Mouse (Mus musculus) T-helper 2 cell (primary cell): ENCODE data around the gene Hps5.
"Not testable (repeated sequence)": the region's sequence is repeated elsewhere in the genome, so short reads cannot be mapped to it uniquely, and the experiment has no call there.

ENCODE experiments used
- in situ Hi-C: fragments of 300-600 bp; cut with MboI, MseI; formaldehyde crosslinking; loops from one replicate; pipeline ENCODE4 v1.15.1; 2025; ENCODE audit warnings: high pct_unique_total_duplicates

Hps5 gene

GRCm38 (mm10) chr7:46827803-46828184 lies 31.9 kb upstream of the Hps5 start:
- in situ Hi-C loops = no loop called here

GRCm38 (mm10) chr7:46827046-46827802 lies 31.4 kb upstream of the Hps5 start:
- in situ Hi-C loops = no loop called here

DNA sequence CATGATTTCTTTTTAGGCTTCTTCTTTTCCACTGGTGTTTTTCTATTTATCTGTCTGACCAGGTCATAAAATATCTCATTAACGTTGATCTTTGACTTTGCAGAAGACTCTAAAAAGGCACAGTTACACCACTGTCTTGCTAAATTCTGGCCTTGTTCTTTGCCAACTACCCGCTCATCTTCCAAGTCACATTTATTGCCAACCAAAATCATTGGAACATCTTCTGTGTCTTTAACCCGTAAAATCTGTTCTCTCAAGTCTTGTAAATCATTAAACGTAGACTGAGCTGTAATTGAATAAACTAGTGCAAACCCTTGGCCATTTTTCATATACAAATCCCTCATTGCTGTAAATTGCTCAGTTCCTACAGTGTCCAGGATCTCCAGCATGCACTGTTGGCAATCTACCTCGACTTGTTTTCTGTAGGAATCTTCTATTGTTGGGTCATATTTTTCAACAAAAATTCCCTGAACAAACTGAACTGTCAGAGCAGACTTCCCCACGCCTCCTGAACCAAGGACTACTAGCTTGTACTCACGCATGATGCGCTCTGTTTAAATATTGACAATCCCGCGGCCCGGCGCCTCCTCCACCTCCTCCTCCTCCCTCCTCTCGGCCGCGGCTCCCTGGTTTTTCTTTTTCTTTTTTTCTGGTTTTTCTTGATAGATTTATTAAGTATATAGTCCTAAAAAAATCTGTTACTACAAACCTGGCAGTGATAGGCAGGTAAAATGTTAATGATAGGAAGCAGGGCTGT lies 25.2 kb upstream of the Hps5 start:
- in situ Hi-C loops = not testable (repeated sequence)

- in situ Hi-C loops = loop anchor here (5.0 kb wide), 1 partner anchor 38 kb away; no protein-coding TSS in a partner anchor
Observed at GRCm38 (mm10) chr7:46814012-46814411, 18.1 kb upstream of the Hps5 start.

DNA sequence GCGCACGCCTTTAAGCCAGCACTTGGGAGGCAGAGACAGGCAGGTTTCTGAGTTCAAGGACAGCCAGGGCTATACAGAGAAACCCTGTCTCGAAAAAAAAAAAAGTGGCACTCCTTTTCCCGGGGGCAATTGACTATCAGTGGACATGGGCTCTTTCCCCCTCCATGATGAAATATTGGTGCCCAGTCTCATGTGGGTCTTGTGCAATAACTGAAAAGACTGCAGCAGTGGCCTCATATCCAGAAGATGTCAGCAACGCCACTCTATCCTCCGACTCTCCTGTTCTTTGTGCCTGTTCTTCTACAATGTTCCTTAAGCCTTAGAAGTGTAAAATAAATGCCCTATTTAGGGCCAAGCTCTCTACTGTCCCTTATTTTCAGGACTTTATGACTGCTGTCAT lies 14.5 kb upstream of the Hps5 start:
- in situ Hi-C loops = loop anchor here (5.0 kb wide), 1 partner anchor 42 kb away; no protein-coding TSS in a partner anchor

- in situ Hi-C loops = loop anchor here (10.0 kb wide), 1 partner anchor 1202 kb away; no protein-coding TSS in a partner anchor
Observed at GRCm38 (mm10) chr7:46796779-46797178, 915 bp upstream of the Hps5 start.

GRCm38 (mm10) chr7:46796206-46796679 lies 379 bp upstream of the Hps5 start:
- in situ Hi-C loops = loop anchor here (10.0 kb wide), 1 partner anchor 1201 kb away; no protein-coding TSS in a partner anchor

DNA sequence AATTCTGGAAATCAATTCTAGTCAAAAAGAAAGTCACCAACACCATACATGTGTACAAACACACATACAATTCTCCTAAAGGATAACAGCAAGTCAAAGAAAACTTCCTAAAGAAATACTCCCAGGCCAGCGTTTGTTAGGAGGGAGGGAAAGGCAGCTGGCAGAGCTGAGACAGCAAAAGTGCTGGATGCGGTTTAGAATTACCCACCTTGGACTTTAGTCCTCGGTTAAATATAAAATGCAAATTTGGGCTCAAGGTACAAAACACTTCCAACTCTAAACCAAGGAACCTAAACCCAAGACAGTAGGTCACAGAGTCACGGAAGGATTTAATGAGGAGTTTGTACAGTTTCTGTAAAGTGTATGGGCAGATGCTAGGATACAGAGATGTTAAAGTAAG lies 2.0 kb downstream of the Hps5 start:
- in situ Hi-C loops = loop anchor here (10.0 kb wide), 1 partner anchor 1199 kb away; no protein-coding TSS in a partner anchor

DNA sequence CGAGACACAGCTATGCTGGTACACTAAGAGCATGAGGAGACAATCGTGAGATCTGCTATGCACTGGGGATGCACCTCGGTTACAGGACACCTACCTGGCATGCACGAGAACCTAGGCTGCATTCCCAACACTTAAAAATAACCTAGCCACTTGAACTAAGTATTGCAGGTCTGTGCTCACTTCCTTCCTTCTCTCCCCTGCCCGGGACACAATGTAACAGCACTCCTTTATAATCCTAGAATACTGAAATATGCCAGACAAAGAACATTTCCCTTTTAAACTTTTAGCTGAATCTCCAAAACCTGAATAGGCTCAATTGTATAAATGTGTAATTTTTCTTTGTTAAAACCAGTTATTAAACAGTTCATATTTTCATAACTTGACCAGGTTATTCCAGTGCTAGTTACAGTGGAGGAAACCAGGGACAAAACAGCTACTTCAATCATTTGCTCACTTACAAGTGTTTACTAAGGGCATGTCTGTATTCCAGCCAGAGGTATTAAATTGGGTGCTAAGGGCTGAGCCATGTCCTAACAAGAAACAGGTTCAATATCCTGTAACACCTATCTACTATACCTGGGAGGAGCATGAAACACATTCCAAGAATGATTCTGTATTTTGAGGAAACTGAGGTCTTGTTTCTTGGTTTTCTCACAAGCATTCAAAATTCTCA lies 6.6 kb downstream of the Hps5 start:
- in situ Hi-C loops = no loop called here

DNA sequence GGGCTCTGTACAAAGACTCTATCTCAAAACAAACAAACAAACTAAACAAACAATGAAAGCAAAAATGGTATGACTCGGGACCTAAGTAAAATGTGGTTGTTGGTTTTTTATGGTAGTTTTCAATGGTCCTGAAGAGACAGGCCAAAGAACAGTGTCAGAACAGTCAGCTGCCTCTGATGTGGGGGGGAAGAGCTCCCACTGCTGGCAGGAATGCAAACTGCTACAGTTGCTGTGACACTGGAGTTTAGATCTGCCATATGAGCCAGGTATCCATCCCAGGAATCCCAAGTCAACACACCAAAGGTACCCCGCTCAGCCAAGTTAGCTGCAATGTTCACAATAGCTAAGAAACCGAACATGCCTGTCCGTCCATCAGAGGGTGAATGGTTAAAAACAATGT lies 25.2 kb downstream of the Hps5 start:
- in situ Hi-C loops = no loop called here

GRCm38 (mm10) chr7:46768451-46768850 lies 27.4 kb downstream of the Hps5 start:
- in situ Hi-C loops = no loop called here

GRCm38 (mm10) chr7:46767371-46767770 lies 28.5 kb downstream of the Hps5 start:
- in situ Hi-C loops = no loop called here

- in situ Hi-C loops = no loop called here
Observed at GRCm38 (mm10) chr7:46764672-46765071, 31.2 kb downstream of the Hps5 start.

- in situ Hi-C loops = no loop called here
Observed at GRCm38 (mm10) chr7:46762601-46763000, 33.3 kb downstream of the Hps5 start.

- in situ Hi-C loops = no loop called here
Observed at GRCm38 (mm10) chr7:46761049-46761795, 34.6 kb downstream of the Hps5 start.

GRCm38 (mm10) chr7:46751490-46751889 lies 44.4 kb downstream of the Hps5 start, which contains the start of gene Saa2:
TSS of gene Saa2 (plus strand) at chr7:46751790.
- in situ Hi-C loops = no loop called here

DNA sequence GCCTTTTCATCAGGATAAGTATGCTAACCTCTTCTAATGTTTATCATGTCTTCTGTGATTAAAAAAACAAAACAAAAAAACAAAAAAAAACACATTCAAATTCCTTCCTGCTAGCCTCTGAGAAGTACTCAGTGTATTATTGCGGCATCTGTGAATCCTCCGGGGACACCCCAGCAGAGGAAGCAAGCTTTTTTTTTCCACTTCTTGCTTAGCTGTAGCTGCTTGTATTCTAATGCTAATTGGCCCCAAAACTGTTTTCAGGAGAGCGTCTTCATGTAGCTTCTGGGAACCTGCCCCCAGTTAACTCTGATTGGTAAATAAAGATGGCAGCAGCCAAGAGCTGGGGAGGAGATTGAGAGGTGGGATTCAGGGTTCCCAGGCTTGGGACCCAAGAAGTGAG lies 47.4 kb downstream of the Hps5 start:
- in situ Hi-C loops = no loop called here

DNA sequence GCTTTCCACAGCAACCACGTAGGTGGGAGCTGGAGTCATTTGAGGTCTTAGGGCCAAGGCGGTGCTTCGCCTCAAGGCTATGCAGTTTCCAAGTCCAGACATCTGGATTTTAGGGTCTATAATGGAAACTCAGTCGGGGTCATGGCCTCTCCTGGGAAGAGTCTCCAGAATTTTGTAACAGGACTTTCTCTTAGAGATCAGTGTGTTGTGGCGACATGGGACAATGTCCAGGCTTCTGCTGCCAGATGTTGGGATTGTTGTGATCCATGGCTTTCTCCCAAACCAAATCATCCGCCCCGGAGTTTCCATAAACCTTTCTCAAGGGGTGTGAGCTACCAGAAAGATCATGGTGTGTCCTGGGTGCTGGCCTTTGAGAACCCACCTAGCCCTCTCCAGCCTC lies 49.5 kb downstream of the Hps5 start:
- in situ Hi-C loops = no loop called here

DNA sequence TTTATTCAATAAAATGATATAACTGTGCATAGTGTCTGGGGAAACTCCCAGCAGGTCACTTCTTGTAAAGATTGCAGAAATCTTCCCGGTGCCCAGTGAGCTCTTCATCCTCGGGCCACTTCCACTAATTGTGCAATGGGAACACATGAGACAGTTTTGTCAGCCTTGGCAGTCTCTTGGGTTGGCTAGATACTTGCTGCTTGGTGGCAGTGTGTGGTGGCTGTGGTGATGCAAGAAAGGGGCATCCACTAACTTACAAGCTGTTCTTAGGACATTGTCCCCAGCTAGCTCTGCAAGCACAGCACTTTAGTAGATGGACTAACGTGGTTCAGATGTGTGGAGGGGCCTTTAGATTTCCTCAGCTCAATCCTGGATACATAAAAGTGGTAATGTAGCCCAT lies 50.0 kb downstream of the Hps5 start:
- in situ Hi-C loops = no loop called here

DNA sequence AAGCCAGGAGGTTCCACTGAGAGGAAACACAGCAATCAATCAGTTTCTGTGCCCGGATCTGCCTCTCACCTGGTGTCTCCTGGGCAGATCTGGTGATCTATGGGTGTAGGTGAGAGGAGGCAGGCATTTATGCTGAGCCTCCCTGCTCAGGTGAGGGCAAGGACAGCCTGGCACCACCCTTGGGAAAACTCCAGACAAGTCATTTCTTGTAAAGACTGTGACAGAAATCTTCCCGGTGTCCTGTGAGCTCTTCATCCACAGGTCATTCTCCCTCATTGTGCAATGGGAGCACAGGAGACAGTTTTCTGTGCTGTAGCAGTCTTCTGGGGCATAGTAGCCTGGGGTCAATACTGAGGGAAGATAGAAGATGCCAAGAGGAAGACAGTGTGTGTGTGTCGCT lies 53.0 kb downstream of the Hps5 start, which contains the start of gene Saa1:
Saa1 (minus strand) TSS at position 101 of the 400 bp plus-strand sequence.
- in situ Hi-C loops = not testable (repeated sequence)

DNA sequence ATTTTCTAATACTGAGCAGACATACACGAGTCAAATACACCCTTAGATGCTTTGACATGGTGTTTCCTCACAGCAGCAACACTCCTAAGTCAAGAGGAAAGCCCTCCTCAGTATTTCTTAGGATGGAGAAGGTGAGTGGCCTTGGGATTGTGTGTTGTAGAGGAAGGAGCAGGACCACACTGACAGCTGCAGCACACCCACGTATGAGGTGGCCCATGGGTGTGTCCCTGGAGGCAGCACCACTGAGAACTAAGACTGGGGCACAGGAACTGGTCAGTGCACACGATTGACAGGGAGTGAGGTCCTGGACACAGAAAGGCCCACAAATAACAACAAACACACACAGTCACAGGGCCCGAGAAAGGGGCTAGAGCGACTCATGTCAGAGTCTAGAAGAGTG lies 55.8 kb downstream of the Hps5 start:
- in situ Hi-C loops = not testable (repeated sequence)
